Comparison of ENCODE assay signal across 11 mouse cellular contexts in the genomic region with DNA sequence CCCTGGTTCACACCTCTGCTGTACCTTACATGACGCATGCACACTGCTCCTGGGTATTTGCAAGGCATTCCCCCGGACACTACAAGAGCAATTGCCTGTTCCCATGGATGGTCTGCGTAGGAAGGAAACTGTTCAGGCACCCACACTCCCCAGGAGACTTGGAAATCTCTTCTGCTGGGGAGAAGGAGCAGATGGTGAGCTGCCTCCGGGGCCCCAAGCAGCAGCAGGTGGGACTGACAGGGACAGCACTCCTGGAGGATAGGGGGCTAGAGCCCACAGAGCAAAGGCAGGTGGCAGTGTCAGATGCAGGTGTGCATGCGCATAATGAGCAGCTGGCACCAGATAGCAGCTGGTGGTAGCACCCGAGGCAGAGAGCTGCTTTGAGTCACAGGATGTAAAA.
DNase-seq lines count a peak whose midpoint lies in the region; ATAC-seq and TF ChIP-seq lines count a peak whose summit lies in the region.
"Had no signal": no experiment of that assay in that cellular context is flagged by ENCODE, and none has a peak within 500 bp of the region (broad histone marks: within the 10 kb centered on the region; RNA-seq: fewer than 3 reads in every experiment).

No protein-coding gene starts in this region.

- H3K27ac ChIP-seq in ES-Bruce4 (ENCODE audit: insufficient read depth, low read length) = no peak overlapping the region
- H3K27ac ChIP-seq: forebrain, embryonic 13.5 days; liver, embryonic 14.5 days had no signal

- no peaks in the 10 kb centered on the region for H3K36me3 ChIP-seq in ES-Bruce4 (ENCODE audit: control insufficient read depth, insufficient read depth, low read length, poor library complexity, severe bottlenecking)
- H3K36me3 ChIP-seq: G1E had no signal

- ATAC-seq in monocyte, adult 5-6 weeks (replicated peaks; ENCODE audit: insufficient number of reproducible peaks, low FRiP score, low TSS enrichment, poor library complexity, severe bottlenecking) = no peak
- ATAC-seq: forebrain, embryonic 13.5 days had no signal

- no peaks in the 10 kb centered on the region for H3K27me3 ChIP-seq in ES-Bruce4 (ENCODE audit: control insufficient read depth, insufficient read depth, low read length, poor library complexity, severe bottlenecking)
- H3K27me3 ChIP-seq: forebrain, embryonic 13.5 days had no signal

- H3K4me3 ChIP-seq in ES-Bruce4 (ENCODE audit: low read depth, low read length) = no peak overlapping the region
- H3K4me3 ChIP-seq: forebrain, embryonic 13.5 days had no signal

- TF ChIP-seq EP300 in ES-Bruce4 (IDR thresholded peaks at IDR 0.05; ENCODE audit: insufficient read depth, low read depth, low read length) = peak; percentile 50; the same call in 1 of the 2 replicates

- no peak for TF ChIP-seq CTCF in ES-Bruce4 (IDR thresholded peaks at IDR 0.05; ENCODE audit: low read depth, low read length)

- no peak overlapping the region for H3K9ac ChIP-seq in ES-Bruce4 (ENCODE audit: low read depth, poor library complexity, severe bottlenecking)
- H3K9ac ChIP-seq: forebrain, embryonic 13.5 days; liver, embryonic 14.5 days had no signal

- no peaks in the 10 kb centered on the region for H3K9me3 ChIP-seq in ES-Bruce4 (replicated peaks; ENCODE audit: control insufficient read depth, insufficient read depth, low read length, poor library complexity, severe bottlenecking)

- TF ChIP-seq POLR2A in ES-Bruce4 (IDR thresholded peaks at IDR 0.05; ENCODE audit: insufficient read depth, low read length) = no peak

- DNase-seq in brain, adult 2 months (ENCODE audit: low read depth, low spot score) = peak; percentile 80
- peak; percentile 27 to 42 for DNase-seq in layer of hippocampus, postnatal 36 days
- DNase-seq in telencephalon, adult 2 months (ENCODE audit: low read depth, low spot score) = peak; percentile 71
- DNase-seq in testis, postnatal 10 days (ENCODE audit: low spot score) = no peak
- DNase-seq in embryo, embryonic 10 days (ENCODE audit: low spot score) = no peak
- DNase-seq: heart, postnatal 36 days had no signal

- no peaks in the 10 kb centered on the region for H3K4me1 ChIP-seq in ES-Bruce4 (ENCODE audit: control insufficient read depth, insufficient read depth, low read length)
- H3K4me1 ChIP-seq: forebrain, embryonic 13.5 days had no signal

Comparison
In these comparisons a context has a peak if more than half of its experiments do, and no peak if none do; other contexts are left out.
1. DNase-seq: peak in brain, adult 2 months (single experiment), layer of hippocampus, postnatal 36 days (2 of 2) and telencephalon, adult 2 months (single experiment); none in testis, postnatal 10 days (single experiment) and embryo, embryonic 10 days (single experiment).